Mouse (Mus musculus): ENCODE measurements around the gene Olfr106-ps. TPM values are rescaled to one million over a fixed set of nuclear protein-coding genes. Genes with fewer than 3 reads are reported as not detected.

The Olfr106-ps gene
- polyA plus RNA-seq (2015; fragmentation: Nextera tagmentation; extraction: Ambion mirVana) = not detected in 2 replicates

DNA sequence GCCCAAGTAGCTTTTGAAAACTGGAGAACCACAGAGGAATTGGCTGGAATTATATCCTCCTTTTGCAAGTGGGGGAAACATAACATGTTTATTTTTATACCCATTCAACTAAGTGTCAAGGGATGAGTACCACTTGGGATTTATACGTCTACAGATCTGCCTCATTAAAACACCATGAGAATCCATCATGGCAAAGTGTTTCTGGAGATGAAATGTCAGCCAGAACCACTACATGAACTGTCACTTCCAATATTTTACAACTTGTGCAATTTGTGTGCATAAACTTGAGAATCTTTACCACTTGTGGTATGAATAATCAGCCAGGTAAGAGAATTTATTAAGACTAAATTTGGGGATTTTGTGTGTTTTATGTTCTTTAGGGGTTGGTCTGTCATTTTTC is at the start of gene Olfr106-ps:
Gene Olfr106-ps, plus strand, starts transcription at position 301 of the 400 bp plus-strand sequence.
- Histone ChIP-seq H3K36me3 (no peaks in the 10 kb centered on the region), H3K9me3 (no peaks in the 10 kb centered on the region), H3K9ac (replicated peaks) (no peak within 1 kb of the TSS), H3K4me2 (replicated peaks) (no peak within 1 kb of the TSS), H3K4me3 (replicated peaks) (no peak within 1 kb of the TSS), H3K27me3 (no peaks in the 10 kb centered on the region), H3K27ac (no peak within 1 kb of the TSS), H3K4me1 (replicated peaks) (no peaks in the 10 kb centered on the region)
- no peak for ATAC-seq
- 71% methylated on average over 1 of the region's 1 CpGs for WGBS

DNA sequence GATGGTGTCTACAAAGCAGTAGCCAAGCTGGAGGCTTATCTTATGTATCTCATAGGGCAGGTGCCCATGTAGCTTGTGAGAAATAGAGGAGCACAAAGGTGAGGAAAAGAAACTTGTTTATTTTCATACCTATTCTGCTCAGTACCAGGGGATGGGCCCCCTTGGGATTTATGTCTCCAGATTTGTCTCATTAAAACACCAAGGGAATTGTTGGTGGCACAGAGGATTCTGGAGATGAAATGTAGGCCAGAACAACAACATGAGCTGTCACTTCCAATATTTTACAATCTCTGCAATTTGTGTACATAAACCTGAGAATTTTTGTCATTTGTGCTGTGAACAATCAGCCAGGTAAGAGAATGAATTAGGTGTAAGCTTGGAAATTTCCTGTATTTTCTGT is 30.9 kb upstream of the Olfr106-ps start, which contains the start of gene Olfr104-ps:
Gene Olfr104-ps, plus strand, starts transcription at position 301 of the 400 bp plus-strand sequence.
- Histone ChIP-seq H3K9me3 (no peaks in the 10 kb centered on the region), H3K27ac (no peak within 1 kb of the TSS), H3K4me3 (replicated peaks) (no peak within 1 kb of the TSS), H3K4me1 (replicated peaks) (no peaks in the 10 kb centered on the region), H3K36me3 (no peaks in the 10 kb centered on the region), H3K27me3 (no peaks in the 10 kb centered on the region), H3K9ac (replicated peaks) (no peak within 1 kb of the TSS), H3K4me2 (replicated peaks) (no peak within 1 kb of the TSS)
- no peak for ATAC-seq

DNA sequence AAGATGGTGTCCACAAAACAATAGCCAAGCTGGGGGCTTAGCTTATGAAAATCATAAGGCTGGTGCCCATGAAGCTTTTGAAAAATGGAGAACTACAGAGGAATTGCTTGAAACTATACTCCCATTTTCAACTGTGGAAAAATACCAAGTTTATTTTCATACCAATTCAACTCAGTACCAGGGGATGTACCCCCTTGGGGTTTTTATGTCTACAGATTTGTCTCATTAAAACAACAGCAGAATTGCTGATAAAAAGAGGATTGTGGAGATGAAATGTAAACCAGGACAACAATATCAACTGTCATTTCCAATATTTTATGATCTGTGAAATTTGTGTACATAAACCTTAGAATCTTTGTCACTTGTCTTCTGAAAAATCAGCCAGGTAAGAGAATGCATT is 11.5 kb upstream of the Olfr106-ps start, which contains the start of gene Olfr105-ps:
Gene Olfr105-ps, plus strand, starts transcription at position 301 of the 400 bp plus-strand sequence.
- Histone ChIP-seq H3K4me1 (replicated peaks) (no peaks in the 10 kb centered on the region), H3K4me2 (replicated peaks) (no peak within 1 kb of the TSS), H3K27me3 (no peaks in the 10 kb centered on the region), H3K9ac (replicated peaks) (no peak within 1 kb of the TSS), H3K36me3 (no peaks in the 10 kb centered on the region), H3K4me3 (replicated peaks) (no peak within 1 kb of the TSS), H3K27ac (no peak within 1 kb of the TSS), H3K9me3 (no peaks in the 10 kb centered on the region)
- ATAC-seq = no peak

DNA sequence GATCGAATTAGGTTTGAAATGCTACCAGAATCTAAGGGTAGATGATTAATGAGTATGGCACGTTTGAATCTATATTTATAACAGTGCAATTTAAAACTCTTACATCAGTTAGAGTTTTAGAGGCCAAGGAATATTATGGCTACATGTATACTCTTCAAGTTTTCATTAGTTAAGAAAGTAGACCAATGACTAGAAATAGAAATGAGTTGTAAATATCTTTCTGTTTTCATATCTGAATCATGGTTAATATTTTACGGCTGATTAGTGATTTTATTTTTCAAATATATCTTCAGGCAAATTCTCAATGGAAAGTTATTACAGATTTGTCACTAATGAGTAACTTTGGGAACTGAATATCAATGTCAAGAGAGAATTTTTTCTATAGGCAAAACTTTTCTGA is 8.7 kb downstream of the Olfr106-ps start, which contains the start of gene Olfr107:
Gene Olfr107, plus strand, starts transcription at position 301 of the 400 bp plus-strand sequence.
- 84% methylated on average over 3 of the region's 3 CpGs for WGBS
- no peaks in the 10 kb centered on the region for H3K27me3 ChIP-seq
- ATAC-seq = no peak

DNA sequence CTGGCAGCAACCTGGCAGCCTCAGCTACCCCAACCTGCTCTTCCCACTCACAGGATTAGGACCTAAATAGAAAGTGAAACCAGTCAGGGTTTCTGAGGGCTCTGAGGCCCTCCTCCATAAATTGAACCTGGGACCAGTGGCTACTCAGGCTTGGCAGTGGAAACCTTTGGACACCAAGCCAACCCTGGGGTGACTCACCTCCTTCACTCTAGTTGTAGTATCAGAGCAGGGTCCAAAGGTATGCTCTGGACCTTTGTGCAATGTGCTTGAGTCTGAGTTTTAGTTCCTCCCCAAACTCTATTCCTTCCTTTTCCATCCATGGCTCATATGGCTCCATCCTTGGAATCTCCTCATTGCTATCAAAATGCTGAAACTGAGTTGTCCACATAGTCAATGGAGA is 23.2 kb downstream of the Olfr106-ps start:
- H3K27me3 ChIP-seq = no peaks in the 10 kb centered on the region
- no peaks in the 10 kb centered on the region for H3K36me3 ChIP-seq
- peaks cover 3% of the 10 kb centered on the region; the same call in 1 of the 2 replicates for H3K9me3 ChIP-seq
- H3K27ac ChIP-seq = no peak overlapping the region
- no peak overlapping the region for H3K4me3 ChIP-seq (replicated peaks)
- no peaks in the 10 kb centered on the region for H3K4me1 ChIP-seq (replicated peaks)
- no peak overlapping the region for H3K4me2 ChIP-seq (replicated peaks)
- ATAC-seq = no peak
- no peak overlapping the region for H3K9ac ChIP-seq (replicated peaks)

More for the DNA sequence above, 8.7 kb downstream of the Olfr106-ps start, which contains the start of gene Olfr107:
- no peak within 1 kb of the TSS for H3K4me2 ChIP-seq (replicated peaks)
- no peaks in the 10 kb centered on the region for H3K36me3 ChIP-seq
- H3K4me1 ChIP-seq (replicated peaks) = no peaks in the 10 kb centered on the region
- no peak within 1 kb of the TSS for H3K9ac ChIP-seq (replicated peaks)
- H3K4me3 ChIP-seq (replicated peaks) = no peak within 1 kb of the TSS
- no peak within 1 kb of the TSS for H3K27ac ChIP-seq
- H3K9me3 ChIP-seq = no peaks in the 10 kb centered on the region

DNA sequence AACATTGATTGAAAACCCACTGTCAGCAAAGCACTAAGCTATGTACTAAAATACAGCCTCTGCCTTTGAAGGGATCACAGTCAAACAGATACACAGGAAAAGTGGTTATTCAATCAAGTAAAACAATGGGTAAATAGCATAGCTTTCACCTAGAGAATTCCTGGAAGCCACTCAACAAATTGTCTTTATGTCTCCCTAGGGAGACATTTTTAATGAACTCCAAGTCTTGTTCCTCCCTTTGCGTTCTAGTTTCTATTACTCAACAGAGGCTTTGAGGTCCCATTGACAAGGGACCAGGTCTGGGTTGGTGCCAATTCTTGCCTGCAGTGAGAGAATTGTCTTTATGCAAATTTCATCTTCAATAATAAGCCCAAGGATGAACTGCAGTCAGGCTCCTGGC is 55.0 kb downstream of the Olfr106-ps start, which contains the start of gene Olfr108:
Gene Olfr108, plus strand, starts transcription at position 301 of the 400 bp plus-strand sequence.
- Histone ChIP-seq H3K27ac (no peak within 1 kb of the TSS), H3K9ac (replicated peaks) (no peak within 1 kb of the TSS), H3K4me3 (replicated peaks) (no peak within 1 kb of the TSS), H3K4me1 (replicated peaks) (no peaks in the 10 kb centered on the region), H3K36me3 (no peaks in the 10 kb centered on the region), H3K27me3 (no peaks in the 10 kb centered on the region), H3K9me3 (no peaks in the 10 kb centered on the region), H3K4me2 (replicated peaks) (no peak within 1 kb of the TSS)
- 89% methylated on average over 1 of the region's 1 CpGs for whole genome bisulfite sequencing
- no peak for ATAC-seq

Other genes with a start within 250 kb of the Olfr106-ps start
- gene Olfr93, start 228.9 kb upstream of the Olfr106-ps start, polyA plus RNA-seq (2015; fragmentation: Nextera tagmentation; extraction: Ambion mirVana) = not detected in 2 replicates
- gene Ubd, start 196.5 kb upstream of the Olfr106-ps start, polyA plus RNA-seq (2015; fragmentation: Nextera tagmentation; extraction: Ambion mirVana) = not detected in 2 replicates
- not detected in 2 replicates for gene Olfr94, start 189.4 kb upstream of the Olfr106-ps start, polyA plus RNA-seq (2015; fragmentation: Nextera tagmentation; extraction: Ambion mirVana)
- gene Olfr95, start 177.3 kb upstream of the Olfr106-ps start, polyA plus RNA-seq (2015; fragmentation: Nextera tagmentation; extraction: Ambion mirVana) = not detected in 2 replicates
- gene Olfr96, start 170.2 kb upstream of the Olfr106-ps start, polyA plus RNA-seq (2015; fragmentation: Nextera tagmentation; extraction: Ambion mirVana) = not detected in 2 replicates
- not detected in 2 replicates for gene Olfr97, start 153.1 kb upstream of the Olfr106-ps start, polyA plus RNA-seq (2015; fragmentation: Nextera tagmentation; extraction: Ambion mirVana)
- gene Olfr98, start 126.6 kb upstream of the Olfr106-ps start, polyA plus RNA-seq (2015; fragmentation: Nextera tagmentation; extraction: Ambion mirVana) = not detected in 2 replicates
- gene H2-M3, start 120.2 kb upstream of the Olfr106-ps start, polyA plus RNA-seq (2015; fragmentation: Nextera tagmentation; extraction: Ambion mirVana) = 0.54 and 1.1 TPM in 2 replicates
- not detected in 2 replicates for gene Olfr99, start 106.9 kb upstream of the Olfr106-ps start, polyA plus RNA-seq (2015; fragmentation: Nextera tagmentation; extraction: Ambion mirVana)
- not detected in 2 replicates for gene Olfr101, start 86.1 kb upstream of the Olfr106-ps start, polyA plus RNA-seq (2015; fragmentation: Nextera tagmentation; extraction: Ambion mirVana)
- not detected in 2 replicates for gene Olfr102, start 73.3 kb upstream of the Olfr106-ps start, polyA plus RNA-seq (2015; fragmentation: Nextera tagmentation; extraction: Ambion mirVana)
- not detected in 2 replicates for gene Olfr103, start 50.7 kb upstream of the Olfr106-ps start, polyA plus RNA-seq (2015; fragmentation: Nextera tagmentation; extraction: Ambion mirVana)
- not detected in 2 replicates for gene Olfr104-ps, start 30.8 kb upstream of the Olfr106-ps start, polyA plus RNA-seq (2015; fragmentation: Nextera tagmentation; extraction: Ambion mirVana)
- not detected in 2 replicates for gene Olfr105-ps, start 11.4 kb upstream of the Olfr106-ps start, polyA plus RNA-seq (2015; fragmentation: Nextera tagmentation; extraction: Ambion mirVana)
- gene Olfr107, start 8.8 kb downstream of the Olfr106-ps start, polyA plus RNA-seq (2015; fragmentation: Nextera tagmentation; extraction: Ambion mirVana) = not detected in 2 replicates
- not detected in 2 replicates for gene Olfr108, start 55.1 kb downstream of the Olfr106-ps start, polyA plus RNA-seq (2015; fragmentation: Nextera tagmentation; extraction: Ambion mirVana)
- gene Olfr109, start 68.5 kb downstream of the Olfr106-ps start, polyA plus RNA-seq (2015; fragmentation: Nextera tagmentation; extraction: Ambion mirVana) = not detected in 2 replicates
- not detected in 2 replicates for gene H2-M2, start 93.2 kb downstream of the Olfr106-ps start, polyA plus RNA-seq (2015; fragmentation: Nextera tagmentation; extraction: Ambion mirVana)
- gene Olfr110, start 102.1 kb downstream of the Olfr106-ps start, polyA plus RNA-seq (2015; fragmentation: Nextera tagmentation; extraction: Ambion mirVana) = not detected in 2 replicates
- not detected in 2 replicates for gene Olfr111, start 117.6 kb downstream of the Olfr106-ps start, polyA plus RNA-seq (2015; fragmentation: Nextera tagmentation; extraction: Ambion mirVana)
- not detected in 2 replicates for gene Olfr112, start 179.1 kb downstream of the Olfr106-ps start, polyA plus RNA-seq (2015; fragmentation: Nextera tagmentation; extraction: Ambion mirVana)
- not detected in 2 replicates for gene Olfr113, start 187.3 kb downstream of the Olfr106-ps start, polyA plus RNA-seq (2015; fragmentation: Nextera tagmentation; extraction: Ambion mirVana)
- not detected in 2 replicates for gene Olfr114, start 202.3 kb downstream of the Olfr106-ps start, polyA plus RNA-seq (2015; fragmentation: Nextera tagmentation; extraction: Ambion mirVana)
- not detected in 2 replicates for gene Olfr115, start 236.7 kb downstream of the Olfr106-ps start, polyA plus RNA-seq (2015; fragmentation: Nextera tagmentation; extraction: Ambion mirVana)
- not detected in 2 replicates for gene Olfr116, start 236.8 kb downstream of the Olfr106-ps start, polyA plus RNA-seq (2015; fragmentation: Nextera tagmentation; extraction: Ambion mirVana)

Measured in midbrain, embryonic 13.5 days (tissue).